Comparison of ENCODE assay signal across 22 mouse cellular contexts in genomic region chr12:17288496-17288895, GRCm38 (mm10). TPM values are rescaled to one million over a fixed set of nuclear protein-coding genes. Genes with fewer than 3 reads are reported as not detected.
A peak's percentile ranks its signal among the peaks of the same experiment; 100 is the strongest.
DNase-seq lines count a peak whose midpoint lies in the region; ATAC-seq and TF ChIP-seq lines count a peak whose summit lies in the region.
"Had no signal": no experiment of that assay in that cellular context is flagged by ENCODE, and none has a peak within 500 bp of the region (broad histone marks: within the 10 kb centered on the region; RNA-seq: fewer than 3 reads in every experiment).

No protein-coding gene starts in this region.

- H3K36me3 ChIP-seq in heart, postnatal 0 days (replicated peaks; ENCODE audit: control insufficient read depth, insufficient read depth, low read length), result peaks cover 18% of the 10 kb centered on the region
- H3K36me3 ChIP-seq in heart, embryonic 11.5 days (ENCODE audit: control insufficient read depth, insufficient read depth, low read length), result peaks cover 6% of the 10 kb centered on the region
- peaks cover 24% of the 10 kb centered on the region for H3K36me3 ChIP-seq in embryonic facial prominence, embryonic 14.5 days (ENCODE audit: control insufficient read depth, insufficient read depth, low read length)
- peaks cover 32% of the 10 kb centered on the region for H3K36me3 ChIP-seq in heart, embryonic 10.5 days

- H3K4me1 ChIP-seq in heart, postnatal 0 days (ENCODE audit: control insufficient read depth, insufficient read depth), result peaks cover 16% of the 10 kb centered on the region; the same call in 1 of the 2 replicates
- no peaks in the 10 kb centered on the region for H3K4me1 ChIP-seq in heart, embryonic 11.5 days (ENCODE audit: control insufficient read depth, insufficient read depth, low read length)
- peaks cover 9% of the 10 kb centered on the region; the same call in 1 of the 2 replicates for H3K4me1 ChIP-seq in embryonic facial prominence, embryonic 14.5 days (ENCODE audit: control insufficient read depth, insufficient read depth, low read length)
- H3K4me1 ChIP-seq in heart, embryonic 10.5 days, result peaks cover 10% of the 10 kb centered on the region
- H3K4me1 ChIP-seq: forebrain, embryonic 12.5 days; hindbrain, embryonic 15.5 days had no signal

- no peak overlapping the region for H3K27ac ChIP-seq in heart, postnatal 0 days (ENCODE audit: low read depth)
- no peak overlapping the region for H3K27ac ChIP-seq in heart, embryonic 11.5 days (ENCODE audit: low read depth, low read length)
- H3K27ac ChIP-seq in embryonic facial prominence, embryonic 14.5 days (replicated peaks; ENCODE audit: low read depth, low read length), result peak overlapping the region; percentile 8; the same call in 1 of the 2 replicates
- H3K27ac ChIP-seq in heart, embryonic 10.5 days, result no peak overlapping the region
- H3K27ac ChIP-seq: embryonic facial prominence, embryonic 15.5 days; forebrain, embryonic 12.5 days; hindbrain, embryonic 15.5 days had no signal

- H3K9me3 ChIP-seq in heart, postnatal 0 days (replicated peaks; ENCODE audit: control insufficient read depth, low read length), result no peaks in the 10 kb centered on the region
- no peaks in the 10 kb centered on the region for H3K9me3 ChIP-seq in heart, embryonic 11.5 days (replicated peaks; ENCODE audit: control insufficient read depth, low read length)
- no peaks in the 10 kb centered on the region for H3K9me3 ChIP-seq in embryonic facial prominence, embryonic 14.5 days (ENCODE audit: control insufficient read depth, low read length)
- no peaks in the 10 kb centered on the region for H3K9me3 ChIP-seq in heart, embryonic 10.5 days
- H3K9me3 ChIP-seq: embryonic facial prominence, embryonic 15.5 days; forebrain, embryonic 12.5 days; heart, embryonic 12.5 days; hindbrain, embryonic 15.5 days had no signal

- no peaks in the 10 kb centered on the region for H3K27me3 ChIP-seq in heart, postnatal 0 days (ENCODE audit: control insufficient read depth, insufficient read depth, low read length)
- no peaks in the 10 kb centered on the region for H3K27me3 ChIP-seq in heart, embryonic 11.5 days (ENCODE audit: control insufficient read depth, insufficient read depth, low read length)
- no peaks in the 10 kb centered on the region for H3K27me3 ChIP-seq in embryonic facial prominence, embryonic 14.5 days (replicated peaks; ENCODE audit: control insufficient read depth, insufficient read depth, low read length)
- no peaks in the 10 kb centered on the region for H3K27me3 ChIP-seq in heart, embryonic 10.5 days (ENCODE audit: insufficient read depth, poor library complexity, severe bottlenecking)
- H3K27me3 ChIP-seq: embryonic facial prominence, embryonic 15.5 days; forebrain, embryonic 12.5 days; heart, embryonic 12.5 days; hindbrain, embryonic 15.5 days had no signal

- H3K4me3 ChIP-seq in heart, postnatal 0 days (ENCODE audit: low read depth, low read length), result no peak overlapping the region
- no peak overlapping the region for H3K4me3 ChIP-seq in heart, embryonic 11.5 days (ENCODE audit: low read depth, low read length)
- H3K4me3 ChIP-seq in embryonic facial prominence, embryonic 14.5 days (ENCODE audit: low read depth, low read length), result no peak overlapping the region
- no peak overlapping the region for H3K4me3 ChIP-seq in heart, embryonic 10.5 days
- H3K4me3 ChIP-seq: embryonic facial prominence, embryonic 15.5 days; forebrain, embryonic 12.5 days; heart, embryonic 12.5 days; hindbrain, embryonic 15.5 days had no signal

- peak; percentile 6; the same call in 1 of the 2 replicates for ATAC-seq in heart, postnatal 0 days (ENCODE audit: insufficient read depth, low read depth)
- ATAC-seq in heart, embryonic 11.5 days (replicated peaks; ENCODE audit: insufficient number of reproducible peaks, low FRiP score, low TSS enrichment), result no peak; the same call in 1 of the 2 replicates
- ATAC-seq in embryonic facial prominence, embryonic 14.5 days (ENCODE audit: low read depth), result no peak
- ATAC-seq: forebrain, embryonic 16.5 days; inflammation-experienced regulatory T-cells, adult 6 months; intestine, postnatal 0 days had no signal

- H3K9ac ChIP-seq in heart, postnatal 0 days (replicated peaks; ENCODE audit: low read depth, low read length), result no peak overlapping the region
- no peak overlapping the region for H3K9ac ChIP-seq in heart, embryonic 11.5 days (ENCODE audit: low read depth, low read length)
- H3K9ac ChIP-seq in embryonic facial prominence, embryonic 14.5 days (ENCODE audit: low read depth, low read length), result 0 out of 2 replicates have a peak overlapping the region, but pooled peaks have one; percentile 5
- H3K9ac ChIP-seq: embryonic facial prominence, embryonic 15.5 days; forebrain, embryonic 12.5 days; heart, embryonic 12.5 days; hindbrain, embryonic 15.5 days had no signal

- no peak for TF ChIP-seq EP300 in heart, postnatal 0 days (IDR thresholded peaks at IDR 0.05; ENCODE audit: low read depth)

- H3K4me2 ChIP-seq in heart, postnatal 0 days (ENCODE audit: low read depth, low read length), result no peak overlapping the region
- no peak overlapping the region for H3K4me2 ChIP-seq in heart, embryonic 11.5 days
- no peak overlapping the region for H3K4me2 ChIP-seq in embryonic facial prominence, embryonic 14.5 days (ENCODE audit: low read depth, low read length)
- H3K4me2 ChIP-seq: embryonic facial prominence, embryonic 15.5 days; forebrain, embryonic 12.5 days; heart, embryonic 12.5 days; hindbrain, embryonic 15.5 days had no signal

- no peak for TF ChIP-seq CTCF in heart, postnatal 0 days (IDR thresholded peaks at IDR 0.05; ENCODE audit: low read depth)

- peak; percentile 58 to 71 for DNase-seq in adrenal gland, adult (ENCODE audit: inconsistent age in 2 of 2, low spot score in 1 of 2)
- DNase-seq in adrenal gland, postnatal 4 days (ENCODE audit: low spot score in 2 of 2), result no peak
- no peak for DNase-seq in heart, postnatal 0 days (ENCODE audit: low spot score)
- peak; percentile 9 for DNase-seq in adipocyte (ENCODE audit: low spot score)
- no peak for DNase-seq in embryonic facial prominence, embryonic 14.5 days (ENCODE audit: low spot score)
- no peak for DNase-seq in cerebellum, adult 11-12 months
- DNase-seq in heart, embryonic 10.5 days (ENCODE audit: low spot score), result no peak
- DNase-seq: cerebellum, adult 11 months; cerebellum, adult 9-10 months; cerebellum, postnatal 25 days; gastrocnemius, postnatal 10 days; heart, adult 18-20 months; heart, postnatal 36 days had no signal

- WGBS in heart, postnatal 0 days, result 43% methylated on average over 4 of the region's 4 CpGs
- WGBS in heart, embryonic 11.5 days (ENCODE audit: insufficient replicate concordance), result 53% methylated on average over 4 of the region's 4 CpGs
- 64% methylated on average over 4 of the region's 4 CpGs for WGBS in embryonic facial prominence, embryonic 14.5 days
- WGBS in heart, embryonic 10.5 days, result 56% methylated on average over 4 of the region's 4 CpGs

RNA-seq across cellular contexts. Expression of gene Pdia6, which starts 22.2 kb away (rescaled TPM):
- 100 to 1,000 TPM; 197 to 217 TPM for total RNA-seq in adrenal gland, postnatal 4 days (2021)
- 52.7 and 106 TPM in 2 replicates for total RNA-seq in heart, postnatal 0 days (2014; rRNA removed; ENCODE audit: low replicate concordance)
- polyA plus RNA-seq in heart, postnatal 0 days (2015; fragmentation: Nextera tagmentation; extraction: Ambion mirVana), result 129 and 164 TPM in 2 replicates
- polyA plus RNA-seq in heart, embryonic 11.5 days (2014; fragmentation: Nextera tagmentation; extraction: Ambion mirVana), result 445 and 545 TPM in 2 replicates
- 594 and 607 TPM in 2 replicates for polyA plus RNA-seq in embryonic facial prominence, embryonic 14.5 days (2014; fragmentation: Nextera tagmentation; extraction: Ambion mirVana)
- 595 and 738 TPM in 2 replicates for polyA plus RNA-seq in heart, embryonic 10.5 days (2016; fragmentation: Nextera tagmentation; extraction: Ambion mirVana)

RNA-seq across cellular contexts. Expression of gene Atp6v1c2, which starts 40.7 kb away (rescaled TPM):
- total RNA-seq in adrenal gland, postnatal 4 days (2021), result 1 to 10 TPM; 1.3 to 2.2 TPM
- not detected in 2 replicates for total RNA-seq in heart, postnatal 0 days (2014; rRNA removed; ENCODE audit: low replicate concordance)
- 0.12 and 0.38 TPM in 2 replicates for polyA plus RNA-seq in heart, postnatal 0 days (2015; fragmentation: Nextera tagmentation; extraction: Ambion mirVana)
- 0.17 and 0.44 TPM in 2 replicates for polyA plus RNA-seq in heart, embryonic 11.5 days (2014; fragmentation: Nextera tagmentation; extraction: Ambion mirVana)
- polyA plus RNA-seq in embryonic facial prominence, embryonic 14.5 days (2014; fragmentation: Nextera tagmentation; extraction: Ambion mirVana), result 2.7 and 3.9 TPM in 2 replicates
- polyA plus RNA-seq in heart, embryonic 10.5 days (2016; fragmentation: Nextera tagmentation; extraction: Ambion mirVana), result 0.43 and 0.69 TPM in 2 replicates
- total RNA-seq: gastrocnemius, postnatal 10 days; heart, postnatal 36 days; MEL had no signal
- polyA plus RNA-seq: intestine, postnatal 0 days had no signal

RNA-seq across cellular contexts. Expression of gene Nol10, which starts 59.8 kb away (rescaled TPM):
- 10 to 100 TPM; 15.3 to 15.4 TPM for total RNA-seq in adrenal gland, postnatal 4 days (2021)
- 2.2 and 7.1 TPM in 2 replicates for total RNA-seq in heart, postnatal 0 days (2014; rRNA removed; ENCODE audit: low replicate concordance)
- polyA plus RNA-seq in heart, postnatal 0 days (2015; fragmentation: Nextera tagmentation; extraction: Ambion mirVana), result 5.9 and 7.6 TPM in 2 replicates
- 15.9 and 18.6 TPM in 2 replicates for polyA plus RNA-seq in heart, embryonic 11.5 days (2014; fragmentation: Nextera tagmentation; extraction: Ambion mirVana)
- 19.3 and 23.3 TPM in 2 replicates for polyA plus RNA-seq in embryonic facial prominence, embryonic 14.5 days (2014; fragmentation: Nextera tagmentation; extraction: Ambion mirVana)
- 20.0 and 25.6 TPM in 2 replicates for polyA plus RNA-seq in heart, embryonic 10.5 days (2016; fragmentation: Nextera tagmentation; extraction: Ambion mirVana)

Comparison
In these comparisons a context has a peak if more than half of its experiments do, and no peak if none do; other contexts are left out.
1. DNase-seq: peak in adrenal gland, adult (2 of 2) and adipocyte (single experiment); none in adrenal gland, postnatal 4 days (0 of 2), heart, postnatal 0 days (single experiment), embryonic facial prominence, embryonic 14.5 days (single experiment), cerebellum, adult 11-12 months (single experiment) and heart, embryonic 10.5 days (single experiment).